Mouse (Mus musculus) 416B (cell line): ENCODE results near the gene Foxn3.

ENCODE experiments used
- DNase-seq: peaks from one replicate; pipeline ENCODE4 v3.0.0; 2011; ENCODE audit warnings: low read depth

Foxn3 gene

DNA sequence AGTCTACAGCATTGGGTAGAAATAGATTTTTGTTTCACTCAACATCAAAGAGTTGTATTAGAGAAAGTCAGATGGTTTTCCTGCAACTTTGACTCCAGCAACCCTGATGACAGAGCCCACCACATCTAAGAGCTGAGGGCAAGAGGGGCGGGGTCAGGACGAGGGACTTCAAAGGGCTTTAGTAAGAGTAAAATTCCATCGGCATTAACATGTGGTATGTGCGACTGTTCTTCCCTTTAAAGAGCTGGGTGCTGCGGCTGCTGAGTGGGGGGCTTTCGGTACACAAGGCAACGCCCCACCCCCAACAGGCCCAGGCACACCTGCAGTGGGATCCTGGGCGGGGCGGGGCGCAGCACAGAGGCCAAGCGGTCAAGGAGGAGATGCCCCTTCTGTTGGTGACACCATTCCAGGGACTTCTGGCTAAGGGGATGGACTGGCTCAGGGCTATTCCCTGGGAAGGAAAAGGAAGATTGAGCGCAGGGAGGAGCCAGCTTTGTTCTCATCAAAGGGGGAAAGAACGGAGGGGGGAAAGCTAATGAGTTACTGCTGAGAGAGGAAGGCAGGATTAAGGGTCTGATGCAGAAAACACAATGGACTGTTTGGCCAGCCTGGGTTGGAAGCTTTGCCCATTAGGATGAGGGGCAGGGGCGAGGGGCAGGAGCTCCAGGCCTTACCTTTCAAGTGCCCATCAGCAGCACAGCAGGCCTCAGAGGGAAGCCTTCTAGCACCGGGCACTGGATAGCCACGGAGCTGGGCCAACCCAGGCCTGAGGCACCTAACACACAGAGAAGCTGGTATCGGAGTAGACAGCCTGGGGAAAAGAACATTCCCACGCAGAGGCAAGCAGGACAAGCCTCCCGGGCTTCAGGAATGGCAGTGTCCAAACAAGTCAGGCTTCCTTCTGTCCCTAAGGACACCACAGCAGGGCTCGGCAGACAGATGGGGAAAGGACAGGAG, 233.8 kb downstream of the Foxn3 start:
- no peak for DNase-seq

GRCm38 (mm10) chr12:99326157-99326556, 237.2 kb downstream of the Foxn3 start:
- DNase-seq = no peak

DNA sequence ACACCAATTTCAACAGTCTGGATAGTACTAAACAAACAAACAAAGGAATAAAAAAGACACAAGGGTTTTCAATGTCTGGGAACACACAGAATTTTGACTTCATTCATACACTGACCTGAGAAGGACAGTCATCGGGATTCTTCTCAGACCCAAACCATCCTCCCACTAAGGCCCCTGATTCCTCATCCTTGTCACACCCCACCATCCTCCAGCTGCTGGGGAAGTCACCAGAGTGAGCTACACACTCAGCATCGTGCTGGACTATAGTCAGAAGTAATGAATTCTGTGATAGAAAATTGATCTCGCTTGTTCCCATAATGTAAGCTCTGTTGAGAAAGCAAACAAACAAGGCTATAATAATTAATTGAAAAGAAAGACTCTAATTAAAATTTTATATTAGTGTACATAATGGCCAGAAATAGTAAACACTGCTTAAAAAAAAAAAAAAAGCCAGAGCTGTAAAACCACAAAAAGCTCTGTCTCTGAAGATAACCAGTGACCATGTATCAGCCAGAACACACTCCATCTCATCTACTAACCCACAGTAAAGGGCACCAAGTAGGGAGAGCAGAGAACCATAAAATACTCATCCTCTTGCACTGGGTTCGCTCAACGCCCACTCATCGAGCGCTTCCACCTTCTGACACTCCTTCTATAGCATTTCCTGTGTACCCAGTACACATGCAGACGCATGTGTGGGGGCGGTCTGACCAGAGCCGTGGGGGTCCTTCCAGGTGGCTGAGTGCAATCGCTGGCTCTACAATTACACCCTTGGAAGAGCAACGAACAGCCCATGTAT, 241.6 kb downstream of the Foxn3 start:
- DNase-seq = peak; percentile 62

GRCm38 (mm10) chr12:99320966-99321496, 242.4 kb downstream of the Foxn3 start:
- no peak for DNase-seq

GRCm38 (mm10) chr12:99319896-99320295, 243.5 kb downstream of the Foxn3 start:
- DNase-seq = peak; percentile 44

GRCm38 (mm10) chr12:99319171-99319570, 244.2 kb downstream of the Foxn3 start:
- DNase-seq = no peak

GRCm38 (mm10) chr12:99315931-99316330, 247.5 kb downstream of the Foxn3 start:
- no peak for DNase-seq

DNA sequence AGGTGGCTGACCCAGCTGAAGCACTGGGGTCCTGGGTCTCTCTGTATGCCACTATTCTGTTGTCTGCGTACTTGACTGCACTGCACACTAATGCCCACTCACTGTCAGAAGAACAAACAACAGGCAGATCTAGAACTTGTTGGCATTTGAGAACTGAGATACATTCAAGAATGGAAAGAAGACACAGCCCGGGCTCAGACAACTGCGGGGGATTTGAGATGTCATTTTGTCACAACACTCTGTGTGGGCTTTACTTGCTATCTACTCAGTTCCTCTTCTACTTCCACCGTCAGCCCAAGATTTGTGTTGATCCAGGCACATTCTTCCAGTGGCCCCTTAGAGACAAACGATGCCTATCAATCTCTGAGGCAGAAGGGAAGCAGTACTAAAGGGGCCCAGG, 248.6 kb downstream of the Foxn3 start:
- DNase-seq = no peak

DNA sequence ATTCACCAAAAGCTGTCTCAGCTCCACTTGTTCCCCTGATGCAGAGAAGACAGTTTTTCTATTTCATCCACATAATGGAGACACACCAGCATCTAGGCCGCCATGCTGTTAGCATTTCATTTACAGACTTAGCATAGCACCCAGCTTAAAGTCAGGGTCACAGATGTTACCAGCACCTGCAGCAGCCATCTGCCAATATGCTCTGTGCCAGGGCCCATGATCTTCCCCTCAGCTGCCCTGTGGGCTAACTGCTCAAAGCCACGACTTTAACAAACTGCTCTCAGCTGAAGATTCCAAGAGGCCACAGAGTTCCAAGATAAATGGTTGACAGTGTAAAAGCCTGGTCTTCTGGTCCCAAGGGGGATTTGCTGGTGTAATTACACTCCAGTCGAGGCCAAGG, 252.1 kb downstream of the Foxn3 start:
- DNase-seq = peak; percentile 17

DNA sequence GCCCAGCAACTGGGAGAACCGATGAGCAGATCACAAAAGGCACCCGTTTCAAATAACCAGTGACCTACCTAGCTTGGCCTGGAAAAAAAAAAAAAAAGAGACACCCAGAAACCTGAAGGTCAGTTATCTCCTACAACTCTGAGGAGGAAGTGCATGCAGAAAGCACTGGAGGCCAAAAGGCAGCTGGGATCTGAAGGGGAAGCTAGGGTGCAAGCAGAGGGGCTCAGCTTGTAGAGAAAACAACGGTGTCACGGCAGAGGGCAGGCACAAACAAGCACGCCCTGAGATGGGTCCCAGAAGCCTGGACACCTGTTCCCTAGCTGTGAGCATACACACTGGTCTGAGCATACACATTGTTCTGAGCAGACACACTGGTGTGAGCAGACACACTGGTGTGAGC, 253.4 kb downstream of the Foxn3 start:
- no peak for DNase-seq

GRCm38 (mm10) chr12:99308541-99309089, 254.8 kb downstream of the Foxn3 start:
- no peak for DNase-seq

DNA sequence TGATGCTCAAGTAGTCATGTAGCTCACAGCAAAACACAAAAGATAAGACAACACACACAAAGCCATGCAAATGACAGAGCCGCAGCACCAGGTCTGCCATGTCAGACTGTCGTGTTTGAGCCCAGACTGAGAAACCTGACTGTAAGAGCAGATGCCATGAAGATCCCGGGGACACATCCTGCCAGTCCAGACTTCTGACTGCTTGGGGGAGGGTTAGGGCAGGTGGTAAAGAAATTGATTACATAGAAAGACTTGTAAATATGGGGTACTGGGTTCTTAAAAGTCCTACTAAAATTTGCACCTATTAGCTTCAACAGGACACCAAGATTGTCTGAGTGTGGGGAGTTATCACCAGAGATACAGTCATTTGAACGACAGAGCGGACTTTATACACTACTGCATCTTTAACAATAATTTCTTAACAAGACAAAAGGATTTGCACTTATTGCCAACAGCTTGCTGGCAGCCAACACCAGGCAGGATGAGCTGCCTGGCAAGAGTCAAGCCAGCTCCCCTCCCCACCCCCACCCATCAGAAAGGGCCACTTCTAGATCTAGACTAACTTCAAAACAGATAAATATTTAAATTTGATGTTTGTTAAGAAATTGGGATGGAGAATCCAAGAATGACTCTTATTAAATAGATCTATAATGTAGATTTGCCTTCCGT, 256.7 kb downstream of the Foxn3 start:
- no peak for DNase-seq

DNA sequence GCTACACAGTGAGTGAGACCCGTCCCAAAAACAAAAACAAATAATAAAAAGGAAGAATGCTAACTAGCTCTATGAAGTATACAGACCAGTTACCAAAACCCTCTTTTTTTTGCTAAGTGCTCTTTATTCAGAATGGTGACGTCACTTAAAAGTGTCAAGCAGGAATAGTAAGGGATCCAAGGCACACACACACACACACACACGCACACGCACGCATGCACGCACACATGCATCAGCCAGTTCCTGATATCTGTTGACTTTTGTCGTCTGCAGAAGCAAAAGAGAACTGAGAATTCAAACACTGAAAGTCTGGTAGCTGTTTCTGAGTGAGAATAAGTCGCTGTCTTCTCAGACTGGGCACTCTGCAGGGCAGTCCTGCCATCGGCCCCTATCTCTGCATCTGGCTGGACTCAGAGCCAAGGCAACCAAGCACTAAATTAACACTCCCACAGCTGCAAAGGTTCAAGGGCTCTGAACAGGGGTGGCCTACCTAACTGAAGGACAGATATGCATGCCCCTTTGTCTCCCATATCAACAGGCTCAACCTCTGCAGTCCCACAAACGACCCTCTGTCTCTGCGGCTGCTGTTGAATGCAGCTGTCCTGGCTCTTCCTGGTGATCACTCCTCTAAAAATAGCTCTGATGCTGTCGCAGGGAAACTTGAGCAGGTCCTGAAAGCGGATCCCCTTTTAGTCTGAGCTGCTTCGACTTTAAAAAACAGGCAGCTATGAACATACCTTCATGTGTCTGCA, 257.4 kb downstream of the Foxn3 start:
- DNase-seq = no peak

GRCm38 (mm10) chr12:99305324-99305723, 258.1 kb downstream of the Foxn3 start:
- DNase-seq = no peak

DNA sequence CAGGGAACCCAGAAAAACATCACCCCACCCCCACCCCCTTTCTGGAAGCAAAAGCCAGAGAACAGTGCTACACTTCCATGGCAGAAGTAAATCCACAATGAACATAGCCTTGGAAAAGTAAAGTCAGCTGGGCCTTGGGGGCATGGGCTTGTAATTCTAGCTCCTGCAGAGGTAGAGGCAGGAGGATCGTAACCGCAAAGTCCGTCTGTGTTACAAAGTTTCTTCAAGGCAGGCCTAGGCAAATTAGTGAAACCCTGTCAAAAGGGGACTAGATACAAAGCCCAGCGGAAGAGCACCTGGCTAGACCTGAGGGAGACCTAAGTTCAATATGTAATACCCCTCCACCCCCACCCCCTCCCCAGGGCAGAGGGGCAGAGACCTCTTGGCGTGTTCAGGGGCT, 259.3 kb downstream of the Foxn3 start:
- no peak for DNase-seq

GRCm38 (mm10) chr12:99303581-99303980, 259.8 kb downstream of the Foxn3 start:
- no peak for DNase-seq

- no peak for DNase-seq
Measured at GRCm38 (mm10) chr12:99299900-99300299, 263.5 kb downstream of the Foxn3 start.

DNA sequence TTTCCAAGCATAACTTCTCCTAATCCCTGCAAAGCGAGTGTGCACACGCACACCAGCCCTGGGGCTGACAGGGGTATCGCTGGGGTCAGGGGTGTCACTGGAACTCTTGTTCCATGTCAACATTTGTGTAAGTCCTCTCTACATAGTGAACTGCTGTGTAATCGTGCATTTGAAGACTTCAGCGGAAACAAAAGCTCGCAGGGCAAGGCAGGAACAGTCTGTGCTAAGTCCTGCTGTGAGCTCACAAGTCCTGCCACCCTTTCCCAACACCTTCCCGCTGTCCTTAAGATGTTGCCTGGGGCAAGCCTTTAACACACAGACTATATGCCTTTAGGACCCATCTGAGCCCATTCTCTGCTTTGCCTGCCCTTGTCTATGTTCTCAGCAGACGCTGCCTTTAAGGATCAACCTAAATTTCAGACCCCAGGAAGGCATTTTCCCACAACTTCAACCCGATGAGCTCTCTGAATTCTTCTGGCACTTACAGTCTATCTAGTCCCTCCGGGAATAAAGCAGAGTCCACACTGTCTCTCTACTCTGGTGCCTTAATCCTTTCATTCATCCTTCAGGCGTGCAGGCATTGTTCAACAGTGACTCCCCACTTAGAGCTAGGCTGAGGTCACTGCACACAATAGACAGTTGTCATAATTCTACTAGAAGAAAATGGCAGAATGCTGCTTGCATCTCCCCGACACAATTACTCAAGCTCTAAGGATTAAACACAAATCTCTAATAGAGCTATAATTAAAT, 264.4 kb downstream of the Foxn3 start:
- DNase-seq = no peak

GRCm38 (mm10) chr12:99298242-99298641, 265.1 kb downstream of the Foxn3 start:
- DNase-seq = no peak

DNA sequence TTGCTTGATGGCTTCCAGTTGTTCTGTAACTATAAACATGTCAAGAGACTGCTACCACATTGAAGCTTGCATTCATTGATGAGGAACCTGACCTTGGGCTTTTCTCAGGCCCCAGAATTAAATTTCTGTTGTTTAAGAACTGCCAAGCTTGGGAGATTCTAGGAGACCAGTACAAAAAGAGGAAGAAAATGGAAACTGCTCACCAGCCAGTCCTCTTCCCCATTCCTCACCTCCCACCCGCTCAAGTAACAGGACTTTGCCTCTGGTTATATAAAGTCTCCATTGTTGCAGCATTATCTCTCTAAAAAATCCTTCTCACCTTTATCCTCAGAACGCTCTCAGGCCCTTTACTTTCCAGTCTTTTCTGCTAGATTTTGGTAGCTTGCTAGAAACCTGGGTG, 265.6 kb downstream of the Foxn3 start:
- no peak for DNase-seq
